Mouse (Mus musculus): ENCODE results near the gene Ntsr1. TPM values are rescaled to one million over a fixed set of nuclear protein-coding genes. Genes with fewer than 3 reads are reported as not detected.

Gene Ntsr1
- total RNA-seq (2023): not detected

GRCm38 (mm10) chr2:180499741-180500140 is at the start of gene Ntsr1:
Gene Ntsr1, plus strand, starts transcription at chr2:180499976.

GRCm38 (mm10) chr2:180455723-180456698 is 43.8 kb upstream of the Ntsr1 start, which contains the start of gene Slco4a1:
Gene Slco4a1, plus strand, starts transcription at chr2:180456245.

GRCm38 (mm10) chr2:180581002-180581401 is 81.2 kb downstream of the Ntsr1 start, which contains the start of gene Mrgbp:
Gene Mrgbp, plus strand, starts transcription at chr2:180581304.

GRCm38 (mm10) chr2:180589123-180589831 is 89.5 kb downstream of the Ntsr1 start, which contains the start of gene Ogfr:
Gene Ogfr, plus strand, starts transcription at chr2:180589245.

Other genes starting within 250 kb of the Ntsr1 start
- 100 to 1,000 TPM; 572 to 585 TPM for gene Rps21, start 242.6 kb upstream of the Ntsr1 start, total RNA-seq (2023)
- gene Cables2, start 226.5 kb upstream of the Ntsr1 start, total RNA-seq (2023): 10 to 100 TPM; 26.3 to 28.2 TPM
- gene Rbbp8nl, start 210.1 kb upstream of the Ntsr1 start, total RNA-seq (2023): not detected
- gene Gata5, start 165.3 kb upstream of the Ntsr1 start, total RNA-seq (2023): not detected
- 10 to 100 TPM; 11.4 to 17.7 TPM for gene Slco4a1, start 43.7 kb upstream of the Ntsr1 start, total RNA-seq (2023)
- gene Mrgbp, start 81.3 kb downstream of the Ntsr1 start, total RNA-seq (2023): 10 to 100 TPM; 19.4 to 19.5 TPM
- gene Ogfr, start 89.3 kb downstream of the Ntsr1 start, total RNA-seq (2023): 10 to 100 TPM; 42.5 to 50.0 TPM
- gene Col9a3, start 97.8 kb downstream of the Ntsr1 start, total RNA-seq (2023): 1 to 10 TPM in 1 of 2 experiments, under 1 TPM in 1; 0.66 to 1.1 TPM
- gene Tcfl5, start 142.7 kb downstream of the Ntsr1 start, total RNA-seq (2023): not detected
- 10 to 100 TPM; 48.5 to 51.5 TPM for gene Dido1, start 210.0 kb downstream of the Ntsr1 start, total RNA-seq (2023)
- 10 to 100 TPM; 56.0 to 64.6 TPM for gene Gid8, start 210.1 kb downstream of the Ntsr1 start, total RNA-seq (2023)
- 10 to 100 TPM; 20.8 to 23.0 TPM for gene Slc17a9, start 225.3 kb downstream of the Ntsr1 start, total RNA-seq (2023)